Mouse (Mus musculus) erythroblast, embryonic 14.5 days (primary cell): Measurements from ENCODE around the gene Gak.

Source experiments
- GATA1 ChIP-seq: IDR thresholded peaks from 2 replicates; pipeline ENCODE4 v1.6.1; 2012; ENCODE audit warnings: low read length, inconsistent platforms, mixed read lengths
- TAL1 ChIP-seq: IDR thresholded peaks from 3 replicates; pipeline ENCODE4 v1.6.1; 2012; ENCODE audit warnings: low read length, inconsistent platforms, mixed read lengths

DNA sequence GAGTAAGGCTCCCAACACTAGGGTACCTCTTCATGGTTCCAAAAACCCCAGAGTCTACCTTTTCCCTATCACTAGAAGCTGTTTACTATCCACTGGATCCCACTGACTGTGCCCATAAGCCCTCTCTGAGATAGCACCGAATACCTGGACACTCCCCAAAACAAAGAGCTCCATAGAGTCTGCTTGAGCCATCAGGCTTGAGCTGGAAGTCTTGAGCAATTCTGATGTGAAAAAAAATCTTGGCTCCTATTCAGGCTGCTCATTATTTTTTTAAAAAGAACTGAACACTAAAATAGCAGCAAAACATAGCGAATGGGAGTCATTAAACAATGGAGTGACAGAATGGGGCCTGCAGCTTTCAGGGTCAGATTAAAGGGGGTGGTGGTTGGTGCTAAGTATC is 62.5 kb downstream of the Gak start:
- TF ChIP-seq TAL1 (no peak), GATA1 (no peak)
